Mouse (Mus musculus) urinary bladder, postnatal 4 days (tissue): Measurements from ENCODE around the gene Asic3.

Source experiments
- DNase-seq, 2 experiments: peaks; one replicate each; pipeline ENCODE4 v3.0.0; 2021 to 2022; ENCODE audit warnings: low spot score in 2 of 2

Gene Asic3

GRCm38 (mm10) chr5:24413042-24413693, at the start of gene Asic3:
Gene Asic3, plus strand, starts transcription at chr5:24413392.
- DNase-seq = no peak

- no peak for DNase-seq
Observed at GRCm38 (mm10) chr5:24363467-24363866, 49.7 kb upstream of the Asic3 start.

GRCm38 (mm10) chr5:24364061-24364460, 49.1 kb upstream of the Asic3 start:
- no peak for DNase-seq

GRCm38 (mm10) chr5:24364508-24364907, 48.7 kb upstream of the Asic3 start, which contains the start of gene Nos3:
Gene Nos3, plus strand, starts transcription at chr5:24364810.
- no peak for DNase-seq

- DNase-seq = no peak
Observed at GRCm38 (mm10) chr5:24364963-24365362, 48.2 kb upstream of the Asic3 start.

- no peak for DNase-seq
Observed at GRCm38 (mm10) chr5:24365528-24365927, 47.7 kb upstream of the Asic3 start.

- no peak for DNase-seq
Observed at GRCm38 (mm10) chr5:24366426-24366825, 46.8 kb upstream of the Asic3 start.

- no peak for DNase-seq
Observed at GRCm38 (mm10) chr5:24369767-24370166, 43.4 kb upstream of the Asic3 start.

GRCm38 (mm10) chr5:24373807-24374206, 39.4 kb upstream of the Asic3 start:
- no peak for DNase-seq

GRCm38 (mm10) chr5:24374216-24374615, 39.0 kb upstream of the Asic3 start:
- no peak for DNase-seq

GRCm38 (mm10) chr5:24374666-24375328, 38.4 kb upstream of the Asic3 start:
- DNase-seq = no peak

GRCm38 (mm10) chr5:24378700-24379099, 34.5 kb upstream of the Asic3 start:
- no peak for DNase-seq

- DNase-seq = no peak
Observed at GRCm38 (mm10) chr5:24379501-24379900, 33.7 kb upstream of the Asic3 start.

- no peak for DNase-seq
Observed at GRCm38 (mm10) chr5:24380499-24380898, 32.7 kb upstream of the Asic3 start.

- no peak for DNase-seq
Observed at GRCm38 (mm10) chr5:24381486-24381885, 31.7 kb upstream of the Asic3 start.

GRCm38 (mm10) chr5:24381988-24382387, 31.2 kb upstream of the Asic3 start:
- no peak for DNase-seq

GRCm38 (mm10) chr5:24383026-24383859, 29.9 kb upstream of the Asic3 start:
- DNase-seq = peak; percentile 82 to 90

- no peak for DNase-seq
Observed at GRCm38 (mm10) chr5:24384407-24384806, 28.8 kb upstream of the Asic3 start.

- DNase-seq = no peak
Observed at GRCm38 (mm10) chr5:24385374-24385773, 27.8 kb upstream of the Asic3 start.

GRCm38 (mm10) chr5:24385887-24386550, 27.2 kb upstream of the Asic3 start:
- no peak for DNase-seq

GRCm38 (mm10) chr5:24387264-24388241, 25.6 kb upstream of the Asic3 start:
- peak in 1 of 2 experiments; percentile 36 for DNase-seq
